Mouse (Mus musculus) CH12.LX (cell line): ENCODE results near the gene Cacng5.

Experiments used
- CTCF ChIP-seq, 2 experiments: IDR thresholded peaks in 1 of 2; conservative IDR thresholded peaks in 1 of 2; 2 replicates each; pipeline ENCODE4 v1.5.1; 2011 to 2012; ENCODE audit warnings: low read depth in 2 of 2, low read length in 2 of 2, improper control_type of control experiment in 1 of 2, inconsistent platforms in 1 of 2, mild to moderate bottlenecking in 1 of 2, moderate library complexity in 1 of 2
- HCFC1 ChIP-seq: IDR thresholded peaks from 2 replicates; pipeline ENCODE4 v1.6.1; 2012; ENCODE audit warnings: low read depth, mild to moderate bottlenecking, inconsistent platforms, low read length, improper control_type of control experiment
- KAT2A ChIP-seq: IDR thresholded peaks from 2 replicates; pipeline ENCODE4 v1.6.1; 2012; ENCODE audit warnings: low read length, improper control_type of control experiment, inconsistent platforms; ENCODE audit not compliant: insufficient replicate concordance
- MAFK ChIP-seq: IDR thresholded peaks from 2 replicates; pipeline ENCODE4 v1.6.1; 2011; ENCODE audit warnings: low read length, improper control_type of control experiment; ENCODE audit not compliant: insufficient replicate concordance
- MAX ChIP-seq: IDR thresholded peaks from 2 replicates; pipeline ENCODE4 v1.6.1; 2011; ENCODE audit warnings: low read length, improper control_type of control experiment
- POLR2A ChIP-seq: IDR thresholded peaks from 2 replicates; pipeline ENCODE4 v1.6.1; 2011; ENCODE audit warnings: low read depth, mild to moderate bottlenecking, improper control_type of control experiment, low read length
- TBP ChIP-seq: conservative IDR thresholded peaks from 2 replicates; pipeline ENCODE4 v1.6.1; 2011; ENCODE audit warnings: low read depth, low read length, improper control_type of control experiment
- UBTF ChIP-seq: IDR thresholded peaks from 2 replicates; pipeline ENCODE4 v1.6.1; 2012; ENCODE audit warnings: low read depth, mild to moderate bottlenecking, inconsistent platforms, low read length, improper control_type of control experiment, moderate library complexity
- USF1 ChIP-seq: IDR thresholded peaks from 2 replicates; pipeline ENCODE4 v1.6.1; 2014; ENCODE audit warnings: low read depth, mild to moderate bottlenecking, inconsistent platforms, low read length, improper control_type of control experiment

- TF ChIP-seq CTCF (conservative IDR thresholded peaks at IDR 0.05 in 1 of 2, IDR thresholded peaks at IDR 0.05 in 1 of 2; ENCODE audit: low read depth in 2 of 2, low read length in 2 of 2) (no peak), MAFK (no peak), USF1 (no peak), HCFC1 (no peak), TBP (no peak), MAX (no peak), POLR2A (no peak), UBTF (no peak), KAT2A (no peak)
These were observed 9.5 kb downstream of the Cacng5 start for GRCm38 (mm10) chr11:107905364-107905763.
